Mouse (Mus musculus): ENCODE measurements around the gene Dhtkd1.

Gene Dhtkd1

GRCm38 (mm10) chr2:5930291-5931054 is 12.1 kb downstream of the Dhtkd1 start:
- DNase-seq: peak; percentile 79

DNA sequence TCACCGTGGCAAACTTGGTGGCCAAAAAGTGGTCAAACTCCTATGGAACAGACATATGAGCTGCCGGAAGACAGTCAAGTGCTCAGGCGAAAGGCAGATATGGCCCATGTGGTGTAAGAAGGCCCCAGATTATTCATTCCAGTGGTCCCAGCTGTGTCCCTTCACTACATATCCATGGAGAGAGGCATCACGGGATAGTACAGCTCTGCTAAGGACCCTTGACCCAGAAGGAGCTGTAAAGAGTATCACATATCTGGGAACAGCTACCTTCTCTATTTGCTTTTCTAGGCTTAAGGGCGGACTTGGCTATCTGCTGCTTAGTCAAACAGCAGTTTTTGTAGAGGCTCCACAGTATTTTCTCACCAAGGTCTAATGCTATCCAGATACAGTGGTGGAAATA is 12.8 kb downstream of the Dhtkd1 start:
- peak; percentile 37 for DNase-seq

DNA sequence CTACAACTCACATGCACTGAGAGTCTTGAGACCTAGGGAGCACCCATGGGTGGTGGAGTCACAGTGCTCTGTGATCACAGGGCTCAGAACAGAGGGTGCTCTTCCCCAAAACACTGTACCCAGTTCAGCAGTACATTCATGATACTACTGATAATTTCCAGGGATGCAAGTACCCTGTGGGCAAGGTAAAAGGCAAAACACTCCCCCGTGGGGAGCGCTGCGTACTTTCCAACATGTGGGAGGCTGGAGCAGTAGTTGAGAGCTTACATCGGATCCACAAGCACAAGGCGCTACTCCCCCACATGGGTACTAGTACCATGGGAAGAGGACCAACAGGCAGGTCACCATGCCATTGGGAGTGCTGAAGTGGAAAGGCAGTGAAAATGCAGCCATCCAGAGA is 15.1 kb downstream of the Dhtkd1 start:
- DNase-seq: peak; percentile 62

- no peak for DNase-seq
Observed at GRCm38 (mm10) chr2:5923786-5924185, 18.8 kb downstream of the Dhtkd1 start.

- DNase-seq: no peak
Observed at GRCm38 (mm10) chr2:5922823-5923222, 19.8 kb downstream of the Dhtkd1 start.

DNA sequence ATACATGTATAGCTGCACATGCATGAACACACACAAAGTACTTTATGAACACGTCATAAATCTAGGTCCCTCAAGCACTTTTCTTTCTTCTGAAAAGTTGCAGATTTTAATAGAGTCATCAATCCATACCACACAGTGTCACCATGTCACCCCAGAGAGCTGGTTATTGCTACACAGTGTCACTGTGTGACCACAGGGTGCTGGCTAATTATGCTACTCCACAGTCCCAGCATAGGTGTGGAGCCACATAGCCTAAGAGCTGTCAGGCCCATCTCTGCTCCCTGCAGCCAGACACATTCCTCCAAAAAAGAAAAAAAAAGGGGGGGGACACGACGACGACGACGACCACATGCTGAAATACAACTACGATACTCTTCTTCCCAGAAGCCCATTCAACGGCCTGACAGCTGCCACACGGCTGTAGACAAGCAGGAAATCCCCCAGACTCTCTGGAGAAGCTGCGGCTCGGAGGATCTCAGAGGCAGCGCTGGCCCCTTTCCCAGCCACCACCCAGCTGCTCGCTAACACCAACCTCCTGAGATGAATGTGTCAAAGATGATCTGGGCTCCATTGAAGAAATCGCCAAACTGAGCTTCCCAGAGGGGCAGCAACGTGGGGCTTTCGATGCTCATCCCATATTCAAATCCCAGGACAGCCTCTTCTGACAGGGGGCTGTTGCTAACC is 31.2 kb downstream of the Dhtkd1 start:
- peak; percentile 40 for DNase-seq

DNA sequence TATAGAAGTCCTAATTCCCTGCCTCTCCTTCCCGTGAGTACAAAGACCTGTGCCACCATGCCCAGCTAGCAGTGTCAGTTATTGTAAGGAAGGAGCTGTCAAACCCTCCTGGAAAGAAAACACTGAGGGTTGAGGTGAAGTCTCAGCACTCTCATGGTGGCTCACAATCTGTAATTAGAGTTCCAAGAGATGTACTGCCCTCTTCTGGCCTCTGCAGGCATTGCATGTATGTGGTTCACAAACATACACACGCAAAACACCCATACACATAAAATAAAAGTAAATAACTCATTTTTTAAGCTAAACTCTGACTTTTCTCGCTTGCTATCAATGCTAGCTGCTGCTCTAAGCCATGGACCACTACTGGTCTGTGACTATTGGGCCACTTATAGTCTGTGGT is 36.0 kb downstream of the Dhtkd1 start:
- DNase-seq: peak; percentile 51

DNA sequence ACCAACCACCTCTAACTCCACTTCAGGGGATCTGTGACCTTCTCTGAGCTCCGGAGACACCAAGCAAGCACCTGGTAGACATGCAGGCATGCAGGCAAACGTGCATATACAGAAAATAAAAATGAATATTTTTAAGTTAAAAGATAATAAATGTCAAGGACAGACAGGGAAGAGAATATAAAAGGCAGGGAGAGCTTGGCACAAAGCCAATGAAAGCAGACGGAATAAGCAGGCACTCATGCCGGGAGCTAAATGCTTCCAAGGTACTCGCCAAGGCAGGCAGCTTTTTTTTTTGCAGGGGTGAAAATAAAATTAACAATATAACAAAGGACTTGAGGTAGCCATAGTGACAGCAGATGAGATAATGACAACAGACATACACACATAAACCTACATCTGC is 36.5 kb downstream of the Dhtkd1 start:
- DNase-seq: peak; percentile 82

DNA sequence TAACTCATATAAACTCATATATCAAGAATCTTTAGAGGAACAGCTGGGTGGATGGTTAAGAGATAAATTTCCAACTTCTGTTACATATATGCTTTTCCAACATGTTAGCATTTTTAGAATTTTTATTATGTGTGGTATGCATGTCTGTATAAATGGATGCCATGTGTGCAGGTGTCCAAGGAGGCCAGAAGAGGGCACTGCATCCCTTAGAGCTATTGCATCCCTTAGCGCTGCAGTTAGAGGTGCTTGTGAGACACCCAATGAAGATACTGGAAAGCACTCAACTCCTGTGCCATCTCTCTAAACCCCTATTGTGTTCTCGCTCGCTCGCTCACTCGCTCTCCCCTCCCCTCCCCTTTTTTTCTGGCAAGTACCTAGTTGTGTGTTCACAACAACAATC is 42.4 kb downstream of the Dhtkd1 start:
- no peak for DNase-seq

- peak; percentile 99 for DNase-seq
Observed at GRCm38 (mm10) chr2:5894843-5895570, 47.6 kb downstream of the Dhtkd1 start, which contains the start of gene Sec61a2. Sec61a2 (minus strand) TSS chr2:5895432.

GRCm38 (mm10) chr2:5894296-5894695 is 48.3 kb downstream of the Dhtkd1 start:
- DNase-seq: no peak

GRCm38 (mm10) chr2:5889412-5889811 is 53.2 kb downstream of the Dhtkd1 start:
- DNase-seq: no peak

GRCm38 (mm10) chr2:5888865-5889264 is 53.7 kb downstream of the Dhtkd1 start:
- no peak for DNase-seq

DNA sequence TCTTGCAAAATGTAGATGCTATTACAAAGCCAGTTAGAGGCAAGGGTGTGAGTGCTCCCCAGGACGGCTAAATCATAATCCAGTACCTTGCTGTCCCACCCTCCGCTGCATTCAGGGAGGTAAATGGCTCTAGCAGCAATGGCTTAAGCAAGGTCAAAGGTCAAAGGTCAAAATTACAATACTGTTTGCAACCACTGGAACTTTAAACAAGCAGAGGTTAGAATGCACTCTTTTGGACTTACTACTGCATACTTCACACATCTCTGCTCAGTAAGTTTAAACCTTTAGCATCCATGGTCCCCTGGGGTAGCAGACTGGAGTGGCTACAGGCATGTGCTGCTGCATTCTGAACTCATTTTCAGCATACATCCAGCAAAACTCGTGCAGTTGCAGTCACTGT is 65.1 kb downstream of the Dhtkd1 start:
- DNase-seq: no peak

GRCm38 (mm10) chr2:5869746-5870145 is 72.8 kb downstream of the Dhtkd1 start:
- no peak for DNase-seq

GRCm38 (mm10) chr2:5867681-5868080 is 74.9 kb downstream of the Dhtkd1 start:
- DNase-seq: no peak

DNA sequence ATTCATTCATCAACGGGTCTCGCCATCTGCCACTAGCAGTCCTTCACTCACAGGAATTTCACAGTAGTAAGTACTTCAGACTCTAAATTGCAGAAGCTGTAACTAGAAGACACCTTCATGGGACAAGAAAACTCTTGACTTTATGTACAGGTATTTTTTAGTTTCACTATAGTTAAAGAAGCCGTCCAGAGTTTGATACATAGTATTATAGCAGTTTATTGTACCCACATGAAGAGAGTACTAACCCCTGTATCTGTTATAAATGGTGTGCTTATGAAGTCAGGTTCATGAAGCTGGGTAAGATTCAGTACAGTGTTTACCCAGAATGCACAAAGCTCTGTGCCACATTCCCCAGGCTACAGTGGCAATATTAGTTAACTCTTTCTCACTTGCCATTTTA is 79.8 kb downstream of the Dhtkd1 start, which contains the start of gene Gm13199:
TSS of gene Gm13199 (minus strand) at position 101 of the 400 bp plus-strand sequence.
- no peak for DNase-seq

GRCm38 (mm10) chr2:5851866-5852265 is 90.7 kb downstream of the Dhtkd1 start:
- peak; percentile 70 for DNase-seq

GRCm38 (mm10) chr2:5851116-5851515 is 91.5 kb downstream of the Dhtkd1 start:
- DNase-seq: peak; percentile 55
